Mouse (Mus musculus): Measurements from ENCODE around the gene Bcl11b.

The Bcl11b gene

GRCm38 (mm10) chr12:107997901-107998300 is 5.5 kb downstream of the Bcl11b start:
- DNase-seq, result peak; percentile 50

- no peak for DNase-seq
Observed at GRCm38 (mm10) chr12:107997241-107997640, 6.2 kb downstream of the Bcl11b start.

- peak; percentile 42 for DNase-seq
Observed at GRCm38 (mm10) chr12:107996773-107997172, 6.6 kb downstream of the Bcl11b start.

GRCm38 (mm10) chr12:107996216-107996615 is 7.2 kb downstream of the Bcl11b start:
- no peak for DNase-seq

- peak; percentile 30 for DNase-seq
Observed at GRCm38 (mm10) chr12:107994421-107994820, 9.0 kb downstream of the Bcl11b start.

GRCm38 (mm10) chr12:107993029-107993428 is 10.4 kb downstream of the Bcl11b start:
- peak; percentile 74 for DNase-seq

- DNase-seq, result no peak
Observed at GRCm38 (mm10) chr12:107991191-107991590, 12.2 kb downstream of the Bcl11b start.

GRCm38 (mm10) chr12:107983211-107983610 is 20.2 kb downstream of the Bcl11b start:
- no peak for DNase-seq

GRCm38 (mm10) chr12:107982306-107982705 is 21.1 kb downstream of the Bcl11b start:
- DNase-seq, result no peak

GRCm38 (mm10) chr12:107981231-107981630 is 22.2 kb downstream of the Bcl11b start:
- DNase-seq, result no peak

- no peak for DNase-seq
Observed at GRCm38 (mm10) chr12:107980261-107980961, 23.0 kb downstream of the Bcl11b start.

GRCm38 (mm10) chr12:107979710-107980260 is 23.6 kb downstream of the Bcl11b start:
- DNase-seq, result no peak

- no peak for DNase-seq
Observed at GRCm38 (mm10) chr12:107978736-107979255, 24.6 kb downstream of the Bcl11b start.

- peak; percentile 62 for DNase-seq
Observed at GRCm38 (mm10) chr12:107978063-107978462, 25.3 kb downstream of the Bcl11b start.

- DNase-seq, result peak; percentile 70
Observed at GRCm38 (mm10) chr12:107977534-107977933, 25.9 kb downstream of the Bcl11b start.

- DNase-seq, result no peak
Observed at GRCm38 (mm10) chr12:107977086-107977485, 26.3 kb downstream of the Bcl11b start.

GRCm38 (mm10) chr12:107976571-107977001 is 26.8 kb downstream of the Bcl11b start:
- no peak for DNase-seq

- DNase-seq, result no peak
Observed at GRCm38 (mm10) chr12:107975897-107976570, 27.4 kb downstream of the Bcl11b start.

GRCm38 (mm10) chr12:107975479-107975896 is 27.9 kb downstream of the Bcl11b start:
- no peak for DNase-seq

- no peak for DNase-seq
Observed at GRCm38 (mm10) chr12:107974504-107974903, 28.9 kb downstream of the Bcl11b start.

- DNase-seq, result no peak
Observed at GRCm38 (mm10) chr12:107973556-107974140, 29.8 kb downstream of the Bcl11b start.

- no peak for DNase-seq
Observed at GRCm38 (mm10) chr12:107971081-107971780, 32.2 kb downstream of the Bcl11b start.

GRCm38 (mm10) chr12:107970637-107971036 is 32.8 kb downstream of the Bcl11b start:
- no peak for DNase-seq

Measured in thymus, postnatal 4 days (tissue).